ENCODE assay signal across 11 mouse cellular contexts in the genomic region with DNA sequence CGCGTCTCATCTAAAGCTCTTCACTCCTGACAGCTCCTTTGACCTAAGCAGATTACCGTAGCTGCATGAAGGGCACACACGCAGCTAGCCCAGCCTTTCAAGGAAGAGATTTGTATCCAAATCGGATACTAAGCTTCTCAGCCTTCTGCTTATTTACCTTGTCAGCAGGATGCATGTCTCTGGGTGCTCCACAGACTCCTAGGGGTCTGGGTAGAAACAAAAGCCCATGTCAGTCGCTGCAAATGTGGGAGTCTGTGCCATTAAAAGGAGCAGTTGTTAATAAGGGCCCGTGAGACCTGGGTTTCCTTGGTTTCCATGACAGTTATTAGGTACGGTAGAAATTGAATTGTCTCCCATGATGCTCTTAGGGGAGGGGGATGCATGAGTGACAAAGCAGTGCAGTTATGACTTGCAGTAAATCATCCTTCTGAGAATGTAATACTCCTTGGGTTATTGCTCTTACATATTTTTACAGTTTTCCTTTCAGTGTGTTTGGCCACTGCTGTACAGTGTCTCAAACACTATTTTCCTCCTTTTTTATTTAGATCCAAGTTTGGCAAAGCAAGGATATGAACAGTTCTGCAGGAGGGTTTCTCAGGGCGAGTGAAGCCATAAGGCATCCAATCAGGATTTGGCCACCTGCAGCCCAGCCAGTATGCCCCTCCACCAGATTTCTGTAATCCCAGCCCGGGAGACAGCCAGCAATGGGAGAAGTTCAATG.
DNase-seq lines count a peak whose midpoint lies in the region; ATAC-seq and TF ChIP-seq lines count a peak whose summit lies in the region.
"Had no signal": no experiment of that assay in that cellular context is flagged by ENCODE, and none has a peak within 500 bp of the region (broad histone marks: within the 10 kb centered on the region; RNA-seq: fewer than 3 reads in every experiment).

No protein-coding gene starts in this region.

- H3K27me3 ChIP-seq in forebrain, embryonic 14.5 days (replicated peaks; ENCODE audit: control insufficient read depth, insufficient read depth, low read length), result no peaks in the 10 kb centered on the region
- H3K27me3 ChIP-seq in midbrain, embryonic 10.5 days (ENCODE audit: low read depth, poor library complexity, severe bottlenecking), result peaks cover 41% of the 10 kb centered on the region
- H3K27me3 ChIP-seq in kidney, adult 2 months (replicated peaks; ENCODE audit: control insufficient read depth, insufficient read depth, low read length), result no peaks in the 10 kb centered on the region

- WGBS in forebrain, embryonic 14.5 days, result 2% methylated on average over 10 of the region's 10 CpGs
- under 1% methylated on average over 10 of the region's 10 CpGs for WGBS in midbrain, embryonic 10.5 days
- WGBS in kidney, adult 2 months, result 17% methylated on average over 10 of the region's 10 CpGs

- peaks cover 6% of the 10 kb centered on the region; the same call in 1 of the 2 replicates for H3K4me1 ChIP-seq in forebrain, embryonic 14.5 days (ENCODE audit: control insufficient read depth, insufficient read depth, low read length)
- H3K4me1 ChIP-seq in midbrain, embryonic 10.5 days, result peaks cover 23% of the 10 kb centered on the region
- no peaks in the 10 kb centered on the region for H3K4me1 ChIP-seq in kidney, adult 2 months (ENCODE audit: control insufficient read depth, insufficient read depth, low read length)

- peak overlapping the region; percentile 35 for H3K4me2 ChIP-seq in forebrain, embryonic 14.5 days (ENCODE audit: low read length)

- TF ChIP-seq CTCF in left cerebral cortex, adult 2 months (IDR thresholded peaks at IDR 0.05), result no peak
- no peak for TF ChIP-seq CTCF in kidney, adult 2 months (conservative IDR thresholded peaks at IDR 0.05; ENCODE audit: insufficient read depth, insufficient read length, low read depth, low read length)

- no peak overlapping the region for H3K4me3 ChIP-seq in left cerebral cortex, adult 2 months
- 0 out of 2 replicates have a peak overlapping the region, but pooled peaks have one; percentile 4 for H3K4me3 ChIP-seq in forebrain, embryonic 14.5 days (ENCODE audit: low read depth, low read length)
- H3K4me3 ChIP-seq in midbrain, embryonic 10.5 days, result peak overlapping the region; percentile 38
- H3K4me3 ChIP-seq in kidney, adult 2 months (ENCODE audit: insufficient read depth, low read depth, low read length), result no peak overlapping the region

- H3K27ac ChIP-seq in left cerebral cortex, adult 2 months, result no peak overlapping the region
- peak overlapping the region; percentile 31; the same call in 1 of the 2 replicates for H3K27ac ChIP-seq in forebrain, embryonic 14.5 days (ENCODE audit: low read depth, low read length)
- peak overlapping the region; percentile 55 for H3K27ac ChIP-seq in midbrain, embryonic 10.5 days (replicated peaks)
- H3K27ac ChIP-seq in kidney, adult 2 months (ENCODE audit: insufficient read depth, low read depth, low read length), result no peak overlapping the region

- H3K9me3 ChIP-seq in forebrain, embryonic 14.5 days (replicated peaks; ENCODE audit: control insufficient read depth, low read length), result no peaks in the 10 kb centered on the region
- H3K9me3 ChIP-seq in midbrain, embryonic 10.5 days (replicated peaks), result no peaks in the 10 kb centered on the region

- intact Hi-C loops in left cerebral cortex, postnatal 4 days (cut with DNase I), result no loop called here
- intact Hi-C loops in left cerebral cortex, adult 2 months (cut with DNase I), result no loop called here

- peak; percentile 77 for ATAC-seq in forebrain, embryonic 14.5 days

- DNase-seq in left cerebral cortex, postnatal 4 days, result peak; percentile 2
- DNase-seq in left cerebral cortex, adult 2 months (ENCODE audit: extremely low spot score in 1 of 2, low spot score in 2 of 2), result no peak
- peak; percentile 47 for DNase-seq in forebrain, embryonic 14.5 days (ENCODE audit: low spot score)
- DNase-seq in midbrain, embryonic 10.5 days (ENCODE audit: low spot score), result peak; percentile 49
- peak; percentile 71 for DNase-seq in retina, postnatal 1 day
- no peak for DNase-seq in right cerebral cortex, adult 18-20 months
- no peak for DNase-seq in kidney, adult 2 months
- DNase-seq in yolk sac, embryonic 10.5 days (ENCODE audit: low spot score), result no peak
- DNase-seq: heart, postnatal 10 days; kidney, postnatal 25 days; spleen, adult 18-20 months had no signal

- H3K36me3 ChIP-seq in forebrain, embryonic 14.5 days (ENCODE audit: control insufficient read depth, insufficient read depth, low read length), result no peaks in the 10 kb centered on the region
- H3K36me3 ChIP-seq in midbrain, embryonic 10.5 days, result no peaks in the 10 kb centered on the region
- H3K36me3 ChIP-seq in kidney, adult 2 months (ENCODE audit: control insufficient read depth, insufficient read depth, low read length), result no peaks in the 10 kb centered on the region

- TF ChIP-seq POLR2A in kidney, adult 2 months (IDR thresholded peaks at IDR 0.05; ENCODE audit: low read depth, low read length), result no peak

- peak overlapping the region; percentile 26; the same call in 1 of the 2 replicates for H3K9ac ChIP-seq in forebrain, embryonic 14.5 days (ENCODE audit: low read length)

Comparison
In these comparisons a context has a peak if more than half of its experiments do, and no peak if none do; other contexts are left out.
1. DNase-seq: peak in left cerebral cortex, postnatal 4 days (single experiment), forebrain, embryonic 14.5 days (single experiment), midbrain, embryonic 10.5 days (single experiment) and retina, postnatal 1 day (single experiment); none in left cerebral cortex, adult 2 months (0 of 2), right cerebral cortex, adult 18-20 months (single experiment), kidney, adult 2 months (single experiment) and yolk sac, embryonic 10.5 days (single experiment).
2. H3K27ac ChIP-seq: peak in forebrain, embryonic 14.5 days (single experiment) and midbrain, embryonic 10.5 days (single experiment); none in left cerebral cortex, adult 2 months (single experiment) and kidney, adult 2 months (single experiment).
3. H3K4me3 ChIP-seq: peak in forebrain, embryonic 14.5 days (single experiment) and midbrain, embryonic 10.5 days (single experiment); none in left cerebral cortex, adult 2 months (single experiment) and kidney, adult 2 months (single experiment).